Mouse (Mus musculus) hindbrain, embryonic 11.5 days (tissue): Measurements from ENCODE around the gene Pmm1. TPM values are rescaled to one million over a fixed set of nuclear protein-coding genes. Genes with fewer than 3 reads are reported as not detected.

Experiments
- ATAC-seq: fragments of 200-750 bp; cut with Nextera tagmentation; 2 replicates; pipeline ENCODE4 v1.8.0; 2017; ENCODE audit warnings: mild to moderate bottlenecking, moderate TSS enrichment, moderate library complexity; ENCODE audit not compliant: low FRiP score
- DNase-seq: peaks from one replicate; pipeline ENCODE4 v3.0.0-alpha.2; 2015; ENCODE audit warnings: low spot score
- H3K27ac ChIP-seq: fragments of 300-500 bp; sonication (generic); 2 replicates; pipeline ENCODE4 v1.5.1; 2014; ENCODE audit warnings: mild to moderate bottlenecking, low read depth, low read length
- H3K27me3 ChIP-seq: fragments of 300-500 bp; sonication (generic); 2 replicates; pipeline ENCODE4 v1.6.1; 2014; ENCODE audit warnings: mild to moderate bottlenecking, low read length, moderate library complexity, mixed read lengths; ENCODE audit not compliant: control insufficient read depth, insufficient read depth
- H3K36me3 ChIP-seq: fragments of 300-500 bp; sonication (generic); 2 replicates; pipeline ENCODE4 v1.6.1; 2014; ENCODE audit warnings: mild to moderate bottlenecking, low read length, moderate library complexity, mixed read lengths; ENCODE audit not compliant: control insufficient read depth, insufficient read depth
- H3K4me1 ChIP-seq: fragments of 300-500 bp; sonication (generic); replicated peaks from 2 replicates; pipeline ENCODE4 v1.6.1; 2014; ENCODE audit warnings: low read length, mixed read lengths; ENCODE audit not compliant: control insufficient read depth, insufficient read depth
- H3K4me2 ChIP-seq: fragments of 300-500 bp; sonication (generic); replicated peaks from 2 replicates; pipeline ENCODE4 v1.6.1; 2014; ENCODE audit warnings: mild to moderate bottlenecking, low read depth, low read length
- H3K4me3 ChIP-seq: fragments of 300-500 bp; sonication (generic); 2 replicates; pipeline ENCODE4 v1.5.1; 2014; ENCODE audit warnings: low read depth, low read length
- H3K9ac ChIP-seq: fragments of 300-500 bp; sonication (generic); 2 replicates; pipeline ENCODE4 v1.6.1; 2014; ENCODE audit warnings: low read depth, low read length
- H3K9me3 ChIP-seq: fragments of 300-500 bp; sonication (generic); 2 replicates; pipeline ENCODE4 v1.6.1; 2016; ENCODE audit warnings: low read length; ENCODE audit not compliant: control insufficient read depth
- WGBS: fragments of 180-500 bp; shearing (Covaris S2); extraction: QIAGEN DNeasy Blood & Tissue Kit; methylation state at CpG from one replicate; pipeline ENCODE4 v1.1.7; 2014; 5-methylcytosine and 5-hydroxymethylcytosine counted together
- polyA plus RNA-seq: library from polyadenylated mRNA; unstranded; fragments of >200 nt; fragmentation: Nextera tagmentation; extraction: Ambion mirVana; gene quantifications from 2 replicates; pipeline ENCODE4 v1.2.1, GENCODE M21; 2014

Gene Pmm1
- polyA plus RNA-seq, 1 experiment from 2014 or later, result 33.7 TPM

DNA sequence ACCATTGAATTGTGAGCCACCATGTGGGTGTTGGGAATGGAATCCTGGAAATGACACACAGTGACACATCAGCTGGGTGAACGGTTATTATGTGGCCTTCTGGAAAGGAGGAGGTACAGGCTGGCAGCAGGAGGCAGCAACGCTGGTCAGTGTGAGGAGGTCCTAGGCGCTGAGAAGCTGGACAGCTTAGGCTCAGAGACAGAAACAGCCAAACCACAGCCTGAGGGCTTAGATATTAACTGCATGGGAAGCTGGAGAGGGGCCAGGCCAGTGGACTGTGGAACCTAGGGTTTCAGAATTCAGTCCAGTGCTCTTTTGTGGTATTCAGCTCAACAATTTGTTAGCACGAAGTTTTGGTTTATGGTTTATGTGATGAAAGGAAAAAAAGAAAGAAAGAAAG lies 33.0 kb downstream of the Pmm1 start:
- Histone ChIP-seq H3K27ac (no peak overlapping the region), H3K4me1 (peaks cover 6% of the 10 kb centered on the region), H3K9ac (no peak overlapping the region), H3K36me3 (no peaks in the 10 kb centered on the region), H3K4me2 (no peak overlapping the region), H3K4me3 (no peak overlapping the region), H3K27me3 (no peaks in the 10 kb centered on the region), H3K9me3 (no peaks in the 10 kb centered on the region)
- DNase-seq, result no peak
- WGBS, result 63% methylated on average over 4 of the region's 4 CpGs
- no peak for ATAC-seq

DNA sequence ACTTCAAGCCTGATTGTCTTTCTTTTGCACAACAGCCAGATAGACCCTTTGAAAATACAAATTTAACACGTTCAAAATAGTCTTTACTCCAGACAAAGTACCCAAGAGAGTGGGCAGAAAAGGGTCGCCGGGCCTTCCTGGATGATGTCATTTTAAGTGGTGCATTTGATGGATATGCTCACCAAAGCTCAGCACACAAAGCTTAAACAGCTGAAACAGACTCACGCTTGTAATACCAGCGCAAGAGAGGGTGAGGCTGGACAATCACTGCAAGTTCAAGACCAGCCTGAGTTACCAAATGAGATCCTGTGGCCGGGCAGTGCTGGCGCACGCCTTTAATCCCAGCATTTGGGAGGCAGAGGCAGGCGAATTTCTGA lies 34.3 kb downstream of the Pmm1 start:
- peak; percentile 73 for ATAC-seq
- Histone ChIP-seq H3K27ac (peak overlapping the region; percentile 73), H3K9me3 (no peaks in the 10 kb centered on the region), H3K4me3 (peak overlapping the region; percentile 67), H3K9ac (no peak overlapping the region), H3K36me3 (no peaks in the 10 kb centered on the region), H3K27me3 (no peaks in the 10 kb centered on the region), H3K4me2 (peak overlapping the region; percentile 92), H3K4me1 (peaks cover 6% of the 10 kb centered on the region)
- WGBS, result 30% methylated on average over 9 of the region's 9 CpGs
- DNase-seq, result no peak

DNA sequence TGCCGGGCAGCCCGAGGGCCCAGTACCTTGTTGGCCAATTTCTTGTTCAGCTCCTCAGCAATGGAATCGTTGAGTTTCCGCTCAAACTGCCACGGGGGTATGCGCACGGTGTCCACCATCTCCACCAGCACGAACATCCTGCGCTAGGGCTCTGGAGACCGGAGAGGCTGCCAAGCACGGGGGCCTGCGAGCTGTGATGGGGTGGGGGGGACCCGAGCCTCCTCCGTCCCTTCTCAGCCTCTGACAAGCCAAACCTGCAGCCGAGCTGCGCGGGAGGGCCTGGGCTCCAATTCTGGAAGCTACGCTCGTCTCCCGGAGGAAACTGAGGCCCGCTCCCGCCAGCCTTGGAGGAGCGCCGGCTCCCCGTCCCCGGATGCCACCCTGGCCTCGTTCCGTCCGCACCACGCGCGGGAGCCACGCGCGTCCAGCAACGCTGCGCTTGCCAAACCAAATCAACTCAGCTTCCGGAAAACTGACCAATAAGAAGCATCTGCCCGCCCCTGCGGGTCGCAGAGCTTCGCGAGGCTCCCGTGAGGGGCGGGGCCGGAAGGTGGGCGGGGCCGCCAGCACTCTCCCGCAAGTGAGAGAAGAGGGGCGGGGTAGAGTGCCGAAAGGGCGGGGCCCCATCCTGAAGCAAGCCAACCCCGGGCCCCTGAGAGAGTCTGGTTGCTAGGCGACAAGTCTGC lies 34.8 kb downstream of the Pmm1 start, which contains the start of gene Polr3h:
Polr3h (minus strand) TSS at position 481 of the 686 bp plus-strand sequence.
- H3K4me3 ChIP-seq, result peak within 1 kb of the TSS; percentile 67
- peak; percentile 99 for DNase-seq
- H3K4me1 ChIP-seq, result peaks cover 6% of the 10 kb centered on the region
- H3K27me3 ChIP-seq, result no peaks in the 10 kb centered on the region
- H3K4me2 ChIP-seq, result peak within 1 kb of the TSS; percentile 92
- WGBS, result under 1% methylated on average over 54 of the region's 54 CpGs
- H3K36me3 ChIP-seq, result no peaks in the 10 kb centered on the region
- peak within 1 kb of the TSS; percentile 64 for H3K9ac ChIP-seq
- peak; percentile 94 for ATAC-seq
- H3K27ac ChIP-seq, result peak within 1 kb of the TSS; percentile 73
- no peaks in the 10 kb centered on the region for H3K9me3 ChIP-seq

DNA sequence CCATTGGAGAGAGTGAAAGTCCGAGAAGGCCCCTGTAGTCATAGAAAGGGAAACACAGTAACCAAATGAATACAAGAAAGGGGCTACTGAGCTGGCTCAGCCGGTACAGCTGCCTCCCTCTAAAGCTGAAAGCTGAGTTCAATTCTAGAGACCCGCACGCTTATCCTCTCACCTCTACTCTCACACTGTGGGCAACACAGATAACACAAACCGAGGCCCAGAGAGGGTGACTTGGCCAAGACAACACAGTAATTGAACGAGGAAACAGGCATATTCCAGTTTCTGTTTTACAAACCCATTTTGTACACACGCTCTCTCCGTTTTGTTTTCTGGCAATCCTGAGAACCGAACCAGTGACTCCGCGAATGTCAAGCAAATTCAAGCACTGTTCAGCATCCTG lies 35.8 kb downstream of the Pmm1 start:
- Histone ChIP-seq H3K27ac (no peak overlapping the region), H3K4me1 (peaks cover 6% of the 10 kb centered on the region), H3K9me3 (no peaks in the 10 kb centered on the region), H3K36me3 (no peaks in the 10 kb centered on the region), H3K4me3 (peak overlapping the region; percentile 67), H3K9ac (0 out of 2 replicates have a peak overlapping the region, but pooled peaks have one; percentile 64), H3K4me2 (peak overlapping the region; percentile 92), H3K27me3 (no peaks in the 10 kb centered on the region)
- ATAC-seq, result no peak
- 86% methylated on average over 11 of the region's 11 CpGs for WGBS
- DNase-seq, result no peak

DNA sequence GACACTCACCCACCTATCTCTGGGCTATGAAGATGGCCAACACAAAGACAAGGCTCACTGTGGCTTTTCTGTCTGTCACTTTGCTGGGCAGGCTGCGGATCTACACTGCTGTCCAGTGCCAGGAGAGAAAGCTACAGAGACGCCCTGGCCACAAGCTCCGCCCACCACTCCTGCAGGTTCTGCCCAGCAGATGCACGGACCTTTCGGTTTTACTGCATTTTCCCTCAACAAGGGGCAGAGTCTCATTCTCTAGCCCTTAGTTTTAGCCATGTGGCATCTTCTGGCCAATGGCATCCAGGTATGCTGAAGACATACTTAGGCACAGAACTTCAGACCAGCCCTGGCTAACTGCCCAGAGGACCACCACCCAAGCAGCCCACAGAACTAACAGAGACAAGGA lies 39.5 kb downstream of the Pmm1 start:
- WGBS, result 73% methylated on average over 5 of the region's 5 CpGs
- ATAC-seq, result no peak

DNA sequence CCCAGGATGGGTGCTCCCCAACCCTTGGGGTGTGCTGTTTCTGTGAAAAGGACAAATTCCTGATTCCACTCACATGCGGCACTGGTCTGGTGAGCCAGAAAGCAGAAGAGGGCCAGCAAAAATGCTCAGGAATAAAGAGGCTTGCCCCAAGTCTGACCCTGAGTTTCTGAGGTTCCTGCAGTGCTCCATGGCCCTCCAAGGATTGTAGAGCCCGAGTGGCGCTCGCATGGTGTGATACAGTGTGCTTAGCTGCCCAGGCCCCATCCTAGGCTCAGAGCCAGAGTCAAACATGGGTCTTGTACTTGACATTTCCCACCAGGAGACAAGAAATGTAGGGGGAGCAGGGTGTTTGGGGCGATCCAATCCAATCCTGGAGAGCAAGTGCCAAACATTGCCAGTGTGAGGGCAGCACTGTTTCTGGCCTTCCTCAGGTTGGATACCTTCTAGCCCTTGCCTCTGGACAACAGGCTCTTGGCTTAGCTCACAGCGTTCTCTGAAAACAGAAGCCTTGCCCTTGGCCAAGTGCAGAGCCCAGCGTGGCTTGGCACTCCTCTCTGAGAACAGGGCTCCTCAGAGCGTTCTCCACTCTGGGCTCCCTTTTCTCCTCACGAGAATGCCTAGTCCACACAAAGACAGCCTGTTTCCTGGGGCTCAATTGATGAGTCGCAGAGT lies 40.0 kb downstream of the Pmm1 start:
- H3K36me3 ChIP-seq, result no peaks in the 10 kb centered on the region
- H3K9ac ChIP-seq, result no peak overlapping the region
- H3K4me3 ChIP-seq, result no peak overlapping the region
- 93% methylated on average over 10 of the region's 10 CpGs for WGBS
- no peaks in the 10 kb centered on the region for H3K9me3 ChIP-seq
- no peak overlapping the region for H3K4me2 ChIP-seq
- H3K27me3 ChIP-seq, result no peaks in the 10 kb centered on the region
- peaks cover 6% of the 10 kb centered on the region for H3K4me1 ChIP-seq
- ATAC-seq (no peak), DNase-seq (no peak)
- H3K27ac ChIP-seq, result no peak overlapping the region

More for the DNA sequence above, 39.5 kb downstream of the Pmm1 start:
- no peak overlapping the region for H3K9ac ChIP-seq
- H3K27me3 ChIP-seq, result no peaks in the 10 kb centered on the region
- no peaks in the 10 kb centered on the region for H3K9me3 ChIP-seq
- no peak overlapping the region for H3K4me2 ChIP-seq
- H3K4me1 ChIP-seq, result peaks cover 6% of the 10 kb centered on the region
- no peak for DNase-seq
- H3K36me3 ChIP-seq, result no peaks in the 10 kb centered on the region
- H3K27ac ChIP-seq, result no peak overlapping the region
- H3K4me3 ChIP-seq, result no peak overlapping the region

DNA sequence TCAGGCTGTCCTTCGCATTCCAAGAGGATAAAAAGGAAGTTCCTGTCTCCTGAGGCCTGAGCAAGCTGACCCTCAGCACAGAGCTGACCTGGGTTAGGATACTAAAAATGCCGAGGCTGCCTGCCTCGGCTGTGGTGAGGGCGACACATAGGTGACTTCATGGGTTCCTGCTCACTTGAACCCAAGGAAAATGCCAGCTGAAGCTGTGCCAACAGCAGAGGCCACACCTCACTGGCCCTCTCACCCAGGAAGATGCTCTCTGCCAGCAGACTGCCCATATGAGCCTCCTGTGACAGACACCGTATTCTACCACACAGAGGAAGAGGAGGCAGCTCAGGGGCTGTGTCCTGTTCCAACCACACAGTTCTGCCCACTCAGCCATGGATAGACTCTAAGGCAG lies 41.7 kb downstream of the Pmm1 start:
- H3K27ac ChIP-seq, result no peak overlapping the region
- H3K4me3 ChIP-seq, result no peak overlapping the region
- H3K9ac ChIP-seq, result no peak overlapping the region
- ATAC-seq (no peak), DNase-seq (no peak)
- H3K4me2 ChIP-seq, result no peak overlapping the region
- no peaks in the 10 kb centered on the region for H3K4me1 ChIP-seq
- no peaks in the 10 kb centered on the region for H3K27me3 ChIP-seq
- H3K36me3 ChIP-seq, result peaks cover 3% of the 10 kb centered on the region
- WGBS, result 85% methylated on average over 5 of the region's 5 CpGs
- H3K9me3 ChIP-seq, result no peaks in the 10 kb centered on the region

DNA sequence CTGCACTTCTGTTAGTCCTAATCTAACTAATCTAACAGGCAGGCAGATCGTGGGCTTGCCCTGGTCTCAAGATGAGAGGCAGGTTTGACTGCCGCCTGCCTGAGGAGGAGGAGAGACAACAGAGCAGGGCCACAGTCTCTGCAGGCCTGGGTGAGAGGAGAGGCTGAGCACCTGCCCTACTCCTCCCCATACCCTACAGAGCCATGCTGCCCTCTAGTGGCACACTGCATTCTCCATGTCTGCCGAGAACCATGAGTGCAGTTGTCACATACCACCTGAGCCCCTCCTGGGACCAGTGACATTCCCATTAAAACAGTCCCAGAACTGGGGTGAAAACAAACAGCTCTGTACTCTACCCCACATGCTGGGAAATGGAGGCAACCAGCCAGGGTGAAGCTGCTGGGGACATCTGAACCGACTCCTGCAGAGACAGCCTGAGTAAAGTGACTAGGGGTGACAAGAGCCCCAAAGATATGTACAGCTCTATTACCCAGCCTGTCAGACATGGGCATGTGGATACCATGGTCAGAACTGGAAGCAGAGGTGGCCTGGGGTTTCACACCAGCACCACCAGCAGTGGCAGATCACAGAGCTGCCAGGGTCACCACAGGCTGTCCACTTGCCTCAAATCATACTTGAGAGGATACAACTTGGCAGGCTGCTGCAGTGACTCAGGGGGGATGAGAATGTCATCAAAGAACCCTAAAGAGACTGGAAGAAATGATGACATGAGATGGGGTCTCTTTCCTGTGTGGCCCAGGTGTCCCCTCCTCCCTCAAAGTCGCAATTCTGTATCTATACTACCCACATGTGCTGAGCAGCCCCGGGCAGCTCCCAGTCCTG lies 42.9 kb downstream of the Pmm1 start:
- ATAC-seq, result peak; percentile 56; the same call in 1 of the 2 replicates
- Histone ChIP-seq H3K4me1 (no peaks in the 10 kb centered on the region), H3K9me3 (no peaks in the 10 kb centered on the region), H3K27ac (no peak overlapping the region), H3K36me3 (peaks cover 9% of the 10 kb centered on the region), H3K4me3 (no peak overlapping the region), H3K27me3 (no peaks in the 10 kb centered on the region), H3K9ac (no peak overlapping the region), H3K4me2 (no peak overlapping the region)
- WGBS, result 58% methylated on average over 6 of the region's 6 CpGs
- peak; percentile 72 for DNase-seq
